Mouse (Mus musculus) spleen, adult 2 months (tissue): ENCODE measurements at regions not wholly inside any gene's neighbourhood (a gene's known extent, or its start where the extent isn't known, plus 50 kb on each side); places are given as distances from the start of the nearest gene placed in this dataset.

Experiments used
- CTCF ChIP-seq: fragments of 200-500 bp; IDR thresholded peaks from 2 replicates; pipeline ENCODE4 v1.5.1; 2011; ENCODE audit warnings: mild to moderate bottlenecking, inconsistent platforms; ENCODE audit not compliant: insufficient read depth, insufficient read length, insufficient replicate concordance; ENCODE audit errors: extremely low read depth
- POLR2A ChIP-seq: fragments of 200-500 bp; IDR thresholded peaks from 2 replicates; pipeline ENCODE4 v1.6.1; 2011; ENCODE audit warnings: low read depth, low read length, inconsistent platforms

DNA sequence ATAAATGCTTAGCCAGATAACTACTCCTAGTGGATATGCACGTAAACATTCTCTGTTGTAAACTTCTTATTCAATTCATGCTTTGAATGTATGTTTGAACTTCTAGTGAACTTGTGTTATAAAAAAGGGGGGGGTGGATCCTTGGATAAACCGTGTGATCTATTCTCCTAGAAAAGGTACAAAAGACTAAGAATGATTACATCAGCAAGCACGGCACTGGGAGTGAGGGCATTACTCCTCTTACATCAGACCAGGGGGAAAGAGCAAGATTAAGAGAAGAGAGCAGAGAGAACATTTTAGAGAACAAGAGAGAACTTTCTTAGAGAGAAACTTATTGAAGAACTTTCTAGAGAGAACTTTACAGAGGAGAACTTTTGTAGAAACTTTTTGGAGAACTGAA is 442.6 kb upstream of the Kcnab2 start:
- TF ChIP-seq POLR2A, result no peak
- no peak for TF ChIP-seq CTCF
